Mouse (Mus musculus) heart, adult 11 months (tissue): Measurements from ENCODE around the gene Gm20877.
"Not testable (repeated sequence)": the region's sequence is repeated elsewhere in the genome, so short reads cannot be mapped to it uniquely, and the experiment has no call there.

Source experiments
- DNase-seq: peaks from one replicate; pipeline ENCODE4 v3.0.0; 2022

Gm20877 gene

GRCm38 (mm10) chrY:17093573-17093972 is at the start of gene Gm20877:
Gene Gm20877 (plus strand): TSS chrY:17093873.
- not testable (repeated sequence) for DNase-seq
